Mouse (Mus musculus) 416B (cell line): ENCODE measurements around the gene Adamts9.

Experiments used
- DNase-seq: peaks from one replicate; pipeline ENCODE4 v3.0.0; 2011; ENCODE audit warnings: low read depth

Gene Adamts9

GRCm38 (mm10) chr6:92924536-92924935 is 18.8 kb downstream of the Adamts9 start:
- DNase-seq = no peak

GRCm38 (mm10) chr6:92921843-92922242 is 21.4 kb downstream of the Adamts9 start:
- DNase-seq = no peak

- no peak for DNase-seq
Observed at GRCm38 (mm10) chr6:92920938-92921689, 22.2 kb downstream of the Adamts9 start.

- DNase-seq = peak; percentile 32
Observed at GRCm38 (mm10) chr6:92910611-92911010, 32.7 kb downstream of the Adamts9 start.

- DNase-seq = no peak
Observed at GRCm38 (mm10) chr6:92909361-92909760, 33.9 kb downstream of the Adamts9 start.

GRCm38 (mm10) chr6:92905922-92906321 is 37.4 kb downstream of the Adamts9 start:
- DNase-seq = peak; percentile 52

- no peak for DNase-seq
Observed at GRCm38 (mm10) chr6:92904491-92904890, 38.8 kb downstream of the Adamts9 start.

GRCm38 (mm10) chr6:92904037-92904436 is 39.3 kb downstream of the Adamts9 start:
- DNase-seq = peak; percentile 78

- no peak for DNase-seq
Observed at GRCm38 (mm10) chr6:92891535-92891934, 51.8 kb downstream of the Adamts9 start.

- no peak for DNase-seq
Observed at GRCm38 (mm10) chr6:92883131-92883900, 60.0 kb downstream of the Adamts9 start.

- DNase-seq = peak; percentile 58
Observed at GRCm38 (mm10) chr6:92882446-92882845, 60.8 kb downstream of the Adamts9 start.

GRCm38 (mm10) chr6:92879700-92880265 is 63.5 kb downstream of the Adamts9 start:
- no peak for DNase-seq

- DNase-seq = no peak
Observed at GRCm38 (mm10) chr6:92878771-92879170, 64.5 kb downstream of the Adamts9 start.

GRCm38 (mm10) chr6:92877236-92877635 is 66.1 kb downstream of the Adamts9 start:
- peak; percentile 68 for DNase-seq

- DNase-seq = peak; percentile 91
Observed at GRCm38 (mm10) chr6:92876121-92876520, 67.2 kb downstream of the Adamts9 start.

- no peak for DNase-seq
Observed at GRCm38 (mm10) chr6:92875340-92875739, 68.0 kb downstream of the Adamts9 start.

- peak; percentile 96 for DNase-seq
Observed at GRCm38 (mm10) chr6:92874854-92875253, 68.4 kb downstream of the Adamts9 start.

GRCm38 (mm10) chr6:92872766-92873165 is 70.5 kb downstream of the Adamts9 start:
- DNase-seq = no peak

GRCm38 (mm10) chr6:92871813-92872212 is 71.5 kb downstream of the Adamts9 start:
- DNase-seq = no peak

GRCm38 (mm10) chr6:92869582-92870219 is 73.6 kb downstream of the Adamts9 start:
- DNase-seq = no peak

- DNase-seq = no peak
Observed at GRCm38 (mm10) chr6:92869089-92869581, 74.2 kb downstream of the Adamts9 start, which contains the start of gene Gm15737. Gm15737 (plus strand) TSS chr6:92869357.

GRCm38 (mm10) chr6:92862599-92862998 is 80.7 kb downstream of the Adamts9 start:
- DNase-seq = no peak
